Mouse (Mus musculus): Measurements from ENCODE around the gene Hormad2. TPM values are rescaled to one million over a fixed set of nuclear protein-coding genes. Genes with fewer than 3 reads are reported as not detected.

The Hormad2 gene
- polyA plus RNA-seq, 1 experiment, result not detected

GRCm38 (mm10) chr11:4328188-4328587 is 112.7 kb downstream of the Hormad2 start:
- no peak overlapping the region for H3K4me3 ChIP-seq (replicated peaks; ENCODE audit: control insufficient read depth, low read depth, low read length)
- H3K4me1 ChIP-seq (ENCODE audit: control insufficient read depth, insufficient read depth, low read length), result peaks cover 3% of the 10 kb centered on the region; the same call in 1 of the 2 replicates
- no peak overlapping the region for H3K27ac ChIP-seq (ENCODE audit: control insufficient read depth, insufficient read depth, low read depth, low read length, poor library complexity)
- no peak for TF ChIP-seq POLR2A (IDR thresholded peaks at IDR 0.05; ENCODE audit: borderline replicate concordance, control insufficient read depth, low read depth, low read length)
- TF ChIP-seq CTCF (IDR thresholded peaks at IDR 0.05; ENCODE audit: control insufficient read depth, insufficient read depth, low read length), result no peak
- WGBS, result 38% methylated on average over 3 of the region's 3 CpGs

GRCm38 (mm10) chr11:4323481-4323880 is 117.4 kb downstream of the Hormad2 start:
- 81% methylated on average over 11 of the region's 11 CpGs for WGBS
- H3K4me1 ChIP-seq (ENCODE audit: control insufficient read depth, insufficient read depth, low read length), result no peaks in the 10 kb centered on the region; the same call in 1 of the 2 replicates
- no peak overlapping the region for H3K4me3 ChIP-seq (replicated peaks; ENCODE audit: control insufficient read depth, low read depth, low read length)
- no peak for TF ChIP-seq POLR2A (IDR thresholded peaks at IDR 0.05; ENCODE audit: borderline replicate concordance, control insufficient read depth, low read depth, low read length)
- no peak for TF ChIP-seq CTCF (IDR thresholded peaks at IDR 0.05; ENCODE audit: control insufficient read depth, insufficient read depth, low read length)
- no peak overlapping the region for H3K27ac ChIP-seq (ENCODE audit: control insufficient read depth, insufficient read depth, low read depth, low read length, poor library complexity)

GRCm38 (mm10) chr11:4322943-4323342 is 118.0 kb downstream of the Hormad2 start:
- no peak overlapping the region for H3K4me3 ChIP-seq (replicated peaks; ENCODE audit: control insufficient read depth, low read depth, low read length)
- no peaks in the 10 kb centered on the region for H3K4me1 ChIP-seq (ENCODE audit: control insufficient read depth, insufficient read depth, low read length)
- H3K27ac ChIP-seq (ENCODE audit: control insufficient read depth, insufficient read depth, low read depth, low read length, poor library complexity), result no peak overlapping the region
- TF ChIP-seq CTCF (IDR thresholded peaks at IDR 0.05; ENCODE audit: control insufficient read depth, insufficient read depth, low read length) (no peak), POLR2A (IDR thresholded peaks at IDR 0.05; ENCODE audit: borderline replicate concordance, control insufficient read depth, low read depth, low read length) (no peak)
- WGBS, result 81% methylated on average over 6 of the region's 6 CpGs

GRCm38 (mm10) chr11:4320876-4321275 is 120.0 kb downstream of the Hormad2 start:
- Histone ChIP-seq H3K4me3 (replicated peaks; ENCODE audit: control insufficient read depth, low read depth, low read length) (no peak overlapping the region), H3K4me1 (ENCODE audit: control insufficient read depth, insufficient read depth, low read length) (no peaks in the 10 kb centered on the region), H3K27ac (ENCODE audit: control insufficient read depth, insufficient read depth, low read depth, low read length, poor library complexity) (no peak overlapping the region)
- WGBS, result 82% methylated on average over 4 of the region's 4 CpGs
- TF ChIP-seq CTCF (IDR thresholded peaks at IDR 0.05; ENCODE audit: control insufficient read depth, insufficient read depth, low read length) (no peak), POLR2A (IDR thresholded peaks at IDR 0.05; ENCODE audit: borderline replicate concordance, control insufficient read depth, low read depth, low read length) (no peak)

GRCm38 (mm10) chr11:4319212-4319955 is 121.5 kb downstream of the Hormad2 start:
- 74% methylated on average over 14 of the region's 14 CpGs for WGBS
- H3K4me3 ChIP-seq (replicated peaks; ENCODE audit: control insufficient read depth, low read depth, low read length), result no peak overlapping the region
- no peak overlapping the region for H3K27ac ChIP-seq (ENCODE audit: control insufficient read depth, insufficient read depth, low read depth, low read length, poor library complexity)
- TF ChIP-seq CTCF (IDR thresholded peaks at IDR 0.05; ENCODE audit: control insufficient read depth, insufficient read depth, low read length) (no peak), POLR2A (IDR thresholded peaks at IDR 0.05; ENCODE audit: borderline replicate concordance, control insufficient read depth, low read depth, low read length) (no peak)
- no peaks in the 10 kb centered on the region for H3K4me1 ChIP-seq (ENCODE audit: control insufficient read depth, insufficient read depth, low read length)

GRCm38 (mm10) chr11:4318011-4318410 is 122.9 kb downstream of the Hormad2 start:
- H3K4me3 ChIP-seq (replicated peaks; ENCODE audit: control insufficient read depth, low read depth, low read length), result no peak overlapping the region
- WGBS, result 18% methylated on average over 3 of the region's 3 CpGs
- H3K4me1 ChIP-seq (ENCODE audit: control insufficient read depth, insufficient read depth, low read length), result no peaks in the 10 kb centered on the region
- TF ChIP-seq CTCF (IDR thresholded peaks at IDR 0.05; ENCODE audit: control insufficient read depth, insufficient read depth, low read length), result no peak
- no peak overlapping the region for H3K27ac ChIP-seq (ENCODE audit: control insufficient read depth, insufficient read depth, low read depth, low read length, poor library complexity)

- TF ChIP-seq CTCF (IDR thresholded peaks at IDR 0.05; ENCODE audit: control insufficient read depth, insufficient read depth, low read length), result no peak
- no peak for TF ChIP-seq POLR2A (IDR thresholded peaks at IDR 0.05; ENCODE audit: borderline replicate concordance, control insufficient read depth, low read depth, low read length)
- no peak overlapping the region for H3K4me3 ChIP-seq (replicated peaks; ENCODE audit: control insufficient read depth, low read depth, low read length)
- WGBS, result 80% methylated on average over 5 of the region's 5 CpGs
- no peak overlapping the region for H3K27ac ChIP-seq (ENCODE audit: control insufficient read depth, insufficient read depth, low read depth, low read length, poor library complexity)
- H3K4me1 ChIP-seq (ENCODE audit: control insufficient read depth, insufficient read depth, low read length), result no peaks in the 10 kb centered on the region
Observed at GRCm38 (mm10) chr11:4317287-4317686, 123.6 kb downstream of the Hormad2 start.

GRCm38 (mm10) chr11:4312180-4312579 is 128.7 kb downstream of the Hormad2 start:
- WGBS, result 76% methylated on average over 4 of the region's 4 CpGs
- Histone ChIP-seq H3K27ac (ENCODE audit: control insufficient read depth, insufficient read depth, low read depth, low read length, poor library complexity) (no peak overlapping the region), H3K4me1 (ENCODE audit: control insufficient read depth, insufficient read depth, low read length) (no peaks in the 10 kb centered on the region), H3K4me3 (replicated peaks; ENCODE audit: control insufficient read depth, low read depth, low read length) (no peak overlapping the region)
- no peak for TF ChIP-seq CTCF (IDR thresholded peaks at IDR 0.05; ENCODE audit: control insufficient read depth, insufficient read depth, low read length)
- TF ChIP-seq POLR2A (IDR thresholded peaks at IDR 0.05; ENCODE audit: borderline replicate concordance, control insufficient read depth, low read depth, low read length), result no peak

- TF ChIP-seq CTCF (IDR thresholded peaks at IDR 0.05; ENCODE audit: control insufficient read depth, insufficient read depth, low read length) (no peak), POLR2A (IDR thresholded peaks at IDR 0.05; ENCODE audit: borderline replicate concordance, control insufficient read depth, low read depth, low read length) (no peak)
- WGBS, result 87% methylated on average over 4 of the region's 4 CpGs
Observed at GRCm38 (mm10) chr11:4310324-4310723, 130.6 kb downstream of the Hormad2 start.

More at GRCm38 (mm10) chr11:4310324-4310723, 130.6 kb downstream of the Hormad2 start:
- no peak overlapping the region for H3K4me3 ChIP-seq (replicated peaks; ENCODE audit: control insufficient read depth, low read depth, low read length)
- H3K4me1 ChIP-seq (ENCODE audit: control insufficient read depth, insufficient read depth, low read length), result no peaks in the 10 kb centered on the region
- H3K27ac ChIP-seq (ENCODE audit: control insufficient read depth, insufficient read depth, low read depth, low read length, poor library complexity), result no peak overlapping the region
